ENCODE assay signal across 11 mouse cellular contexts in genomic region chr17:88370676-88371075, GRCm38 (mm10).
DNase-seq lines count a peak whose midpoint lies in the region; ATAC-seq lines count a peak whose summit lies in the region.
"Had no signal": no experiment of that assay in that cellular context is flagged by ENCODE, and none has a peak within 500 bp of the region (broad histone marks: within the 10 kb centered on the region; RNA-seq: fewer than 3 reads in every experiment).

No protein-coding gene starts in this region.

- H3K27me3 ChIP-seq in kidney, embryonic 16.5 days (ENCODE audit: insufficient read depth, low read length), result no peaks in the 10 kb centered on the region
- H3K27me3 ChIP-seq: forebrain, embryonic 15.5 days; hindbrain, embryonic 15.5 days had no signal

- no peak overlapping the region for H3K4me3 ChIP-seq in kidney, embryonic 16.5 days (ENCODE audit: low read length)
- H3K4me3 ChIP-seq: forebrain, embryonic 15.5 days; hindbrain, embryonic 15.5 days had no signal

- no peaks in the 10 kb centered on the region for H3K36me3 ChIP-seq in kidney, embryonic 16.5 days (ENCODE audit: insufficient read depth, low read length)
- H3K36me3 ChIP-seq: forebrain, embryonic 15.5 days; G1E; hindbrain, embryonic 15.5 days had no signal

- DNase-seq in kidney, postnatal 10 days, result peak; percentile 15
- peak; percentile 43 for DNase-seq in brain, adult 2 months (ENCODE audit: low read depth, low spot score)
- DNase-seq in heart, adult 9 months (ENCODE audit: low spot score in 2 of 2), result peak; percentile 40 to 70
- peak; percentile 11 to 21 for DNase-seq in lung, postnatal 4 days
- DNase-seq in left cerebral cortex, postnatal 25 days (ENCODE audit: low spot score in 2 of 2), result no peak
- no peak for DNase-seq in right cerebral cortex, postnatal 36 days (ENCODE audit: low spot score in 2 of 2)
- DNase-seq in right cerebral cortex, adult 2 months (ENCODE audit: low spot score in 2 of 2), result no peak

- intact Hi-C loops in left cerebral cortex, postnatal 25 days (cut with DNase I), result no loop called here

- H3K27ac ChIP-seq in kidney, embryonic 16.5 days (ENCODE audit: low read length), result no peak overlapping the region
- H3K27ac ChIP-seq: forebrain, embryonic 15.5 days; hindbrain, embryonic 15.5 days had no signal

- WGBS in kidney, embryonic 16.5 days, result 67% methylated on average over 9 of the region's 9 CpGs

- no peak for ATAC-seq in kidney, embryonic 16.5 days (ENCODE audit: low FRiP score, low TSS enrichment)
- ATAC-seq: forebrain, embryonic 15.5 days had no signal

- no peak overlapping the region for H3K9ac ChIP-seq in kidney, embryonic 16.5 days (replicated peaks; ENCODE audit: low read length)
- H3K9ac ChIP-seq: forebrain, embryonic 15.5 days; hindbrain, embryonic 15.5 days had no signal

- H3K4me2 ChIP-seq in kidney, embryonic 16.5 days (replicated peaks; ENCODE audit: low read depth, low read length), result no peak overlapping the region
- H3K4me2 ChIP-seq: forebrain, embryonic 15.5 days; hindbrain, embryonic 15.5 days had no signal

- H3K4me1 ChIP-seq in kidney, embryonic 16.5 days (ENCODE audit: insufficient read depth, low read length), result no peaks in the 10 kb centered on the region
- H3K4me1 ChIP-seq: forebrain, embryonic 15.5 days; hindbrain, embryonic 15.5 days had no signal

- no peaks in the 10 kb centered on the region for H3K9me3 ChIP-seq in kidney, embryonic 16.5 days (ENCODE audit: low read length)
- H3K9me3 ChIP-seq: forebrain, embryonic 15.5 days; hindbrain, embryonic 15.5 days had no signal

Comparison
In these comparisons a context has a peak if more than half of its experiments do, and no peak if none do; other contexts are left out.
1. DNase-seq: peak in kidney, postnatal 10 days (single experiment), brain, adult 2 months (single experiment), heart, adult 9 months (2 of 2) and lung, postnatal 4 days (2 of 2); none in left cerebral cortex, postnatal 25 days (0 of 2), right cerebral cortex, postnatal 36 days (0 of 2) and right cerebral cortex, adult 2 months (0 of 2).